Comparison of ENCODE assay signal across 9 mouse cellular contexts in genomic region chr11:6411684-6412083, GRCm38 (mm10). TPM values are rescaled to one million over a fixed set of nuclear protein-coding genes. Genes with fewer than 3 reads are reported as not detected.
DNase-seq lines count a peak whose midpoint lies in the region; ATAC-seq and TF ChIP-seq lines count a peak whose summit lies in the region.
"Had no signal": no experiment of that assay in that cellular context is flagged by ENCODE, and none has a peak within 500 bp of the region (broad histone marks: within the 10 kb centered on the region; RNA-seq: fewer than 3 reads in every experiment).

No protein-coding gene starts in this region.

- H3K9me3 ChIP-seq in midbrain, embryonic 11.5 days (ENCODE audit: control insufficient read depth, low read length): no peaks in the 10 kb centered on the region
- no peaks in the 10 kb centered on the region for H3K9me3 ChIP-seq in midbrain, embryonic 16.5 days (replicated peaks; ENCODE audit: control insufficient read depth, low read length, poor library complexity, severe bottlenecking)
- H3K9me3 ChIP-seq in embryonic facial prominence, embryonic 10.5 days: no peaks in the 10 kb centered on the region
- no peaks in the 10 kb centered on the region for H3K9me3 ChIP-seq in kidney, postnatal 0 days (replicated peaks; ENCODE audit: low read length)
- peaks cover 20% of the 10 kb centered on the region for H3K9me3 ChIP-seq in liver, embryonic 14.5 days (ENCODE audit: control insufficient read depth, low read length)

- no peak overlapping the region for H3K27ac ChIP-seq in midbrain, embryonic 11.5 days (ENCODE audit: low read depth, low read length)
- no peak overlapping the region for H3K27ac ChIP-seq in midbrain, embryonic 16.5 days (ENCODE audit: low read length)
- H3K27ac ChIP-seq in embryonic facial prominence, embryonic 10.5 days (replicated peaks): no peak overlapping the region
- H3K27ac ChIP-seq in kidney, postnatal 0 days: no peak overlapping the region
- H3K27ac ChIP-seq in liver, embryonic 14.5 days: no peak overlapping the region

- ATAC-seq in midbrain, embryonic 11.5 days (ENCODE audit: low FRiP score): no peak
- ATAC-seq in midbrain, embryonic 16.5 days: no peak
- ATAC-seq in kidney, postnatal 0 days (replicated peaks; ENCODE audit: low FRiP score, low read depth): no peak
- ATAC-seq in liver, embryonic 14.5 days (ENCODE audit: insufficient read depth): no peak
- no peak for ATAC-seq in inflammation-experienced regulatory T-cells, adult 6 months

- no peak for TF ChIP-seq EP300 in liver, embryonic 14.5 days (IDR thresholded peaks at IDR 0.05; ENCODE audit: low read depth)

- no peak overlapping the region for H3K9ac ChIP-seq in midbrain, embryonic 11.5 days (ENCODE audit: low read length)
- H3K9ac ChIP-seq in midbrain, embryonic 16.5 days (ENCODE audit: low read depth, low read length): no peak overlapping the region
- H3K9ac ChIP-seq in kidney, postnatal 0 days (ENCODE audit: low read depth, low read length): no peak overlapping the region
- no peak overlapping the region for H3K9ac ChIP-seq in liver, embryonic 14.5 days (replicated peaks)

- peak; percentile 98 for DNase-seq in midbrain, embryonic 11.5 days (ENCODE audit: low spot score, missing footprints)
- peak; percentile 93 for DNase-seq in adrenal gland, postnatal 10 days
- DNase-seq in embryonic facial prominence, embryonic 10.5 days (ENCODE audit: low spot score): peak; percentile 86
- DNase-seq in kidney, postnatal 0 days (ENCODE audit: low spot score): peak; percentile 78
- peak in 1 of 3 experiments; percentile 35 for DNase-seq in liver, embryonic 14.5 days (ENCODE audit: low read depth in 3 of 3, low spot score in 3 of 3)
- peak; percentile 89 for DNase-seq in right cerebral cortex, postnatal 14 days

- H3K4me2 ChIP-seq in midbrain, embryonic 11.5 days: no peak overlapping the region
- H3K4me2 ChIP-seq in midbrain, embryonic 16.5 days (ENCODE audit: low read length): no peak overlapping the region
- no peak overlapping the region for H3K4me2 ChIP-seq in kidney, postnatal 0 days (ENCODE audit: low read length)
- H3K4me2 ChIP-seq in liver, embryonic 14.5 days (ENCODE audit: low read depth): no peak overlapping the region

- no peak overlapping the region for H3K4me3 ChIP-seq in midbrain, embryonic 11.5 days (ENCODE audit: low read depth, low read length)
- H3K4me3 ChIP-seq in midbrain, embryonic 16.5 days (ENCODE audit: low read depth, low read length): no peak overlapping the region
- H3K4me3 ChIP-seq in embryonic facial prominence, embryonic 10.5 days: no peak overlapping the region
- no peak overlapping the region for H3K4me3 ChIP-seq in kidney, postnatal 0 days (replicated peaks; ENCODE audit: low read depth, low read length)
- H3K4me3 ChIP-seq in liver, embryonic 14.5 days (ENCODE audit: insufficient read depth in 1 of 2, low read depth in 2 of 2, low read length in 2 of 2): no peak overlapping the region
- H3K4me3 ChIP-seq: myocyte had no signal

- no peaks in the 10 kb centered on the region for H3K27me3 ChIP-seq in midbrain, embryonic 11.5 days (ENCODE audit: control insufficient read depth, insufficient read depth, low read length)
- no peaks in the 10 kb centered on the region for H3K27me3 ChIP-seq in midbrain, embryonic 16.5 days (ENCODE audit: control insufficient read depth, insufficient read depth, low read depth, low read length)
- no peaks in the 10 kb centered on the region for H3K27me3 ChIP-seq in embryonic facial prominence, embryonic 10.5 days (replicated peaks; ENCODE audit: low read depth, poor library complexity, severe bottlenecking)
- no peaks in the 10 kb centered on the region for H3K27me3 ChIP-seq in kidney, postnatal 0 days (ENCODE audit: insufficient read depth, low read length)
- H3K27me3 ChIP-seq in liver, embryonic 14.5 days (ENCODE audit: control insufficient read depth, insufficient read depth, low read length): no peaks in the 10 kb centered on the region

- H3K36me3 ChIP-seq in midbrain, embryonic 11.5 days (ENCODE audit: control insufficient read depth, insufficient read depth, low read length): no peaks in the 10 kb centered on the region
- H3K36me3 ChIP-seq in midbrain, embryonic 16.5 days (ENCODE audit: control insufficient read depth, insufficient read depth, low read length): no peaks in the 10 kb centered on the region
- peaks cover 4% of the 10 kb centered on the region; the same call in 1 of the 2 replicates for H3K36me3 ChIP-seq in embryonic facial prominence, embryonic 10.5 days (replicated peaks)
- H3K36me3 ChIP-seq in kidney, postnatal 0 days (ENCODE audit: insufficient read depth, low read length): no peaks in the 10 kb centered on the region
- H3K36me3 ChIP-seq in liver, embryonic 14.5 days (replicated peaks; ENCODE audit: control insufficient read depth, insufficient read depth, low read depth): no peaks in the 10 kb centered on the region

- peaks cover 6% of the 10 kb centered on the region; the same call in 1 of the 2 replicates for H3K4me1 ChIP-seq in midbrain, embryonic 11.5 days (ENCODE audit: control insufficient read depth, insufficient read depth, low read length)
- H3K4me1 ChIP-seq in midbrain, embryonic 16.5 days (ENCODE audit: control insufficient read depth, insufficient read depth, low read length): peaks cover 3% of the 10 kb centered on the region; the same call in 1 of the 2 replicates
- H3K4me1 ChIP-seq in embryonic facial prominence, embryonic 10.5 days: peaks cover 19% of the 10 kb centered on the region
- H3K4me1 ChIP-seq in kidney, postnatal 0 days (replicated peaks; ENCODE audit: insufficient read depth, low read length): peaks cover 4% of the 10 kb centered on the region; the same call in 1 of the 2 replicates
- H3K4me1 ChIP-seq in liver, embryonic 14.5 days (replicated peaks; ENCODE audit: control insufficient read depth in 2 of 2, insufficient read depth in 2 of 2, low read length in 1 of 2): peaks cover 6 to 8% of the 10 kb centered on the region in 2 experiments

- TF ChIP-seq CTCF in kidney, postnatal 0 days (IDR thresholded peaks at IDR 0.05; ENCODE audit: low read depth): peak; percentile 91
- peak; percentile 89 for TF ChIP-seq CTCF in liver, embryonic 14.5 days (IDR thresholded peaks at IDR 0.05; ENCODE audit: low read depth)

- WGBS in midbrain, embryonic 11.5 days: 5% methylated on average over 5 of the region's 5 CpGs
- 4% methylated on average over 5 of the region's 5 CpGs for WGBS in midbrain, embryonic 16.5 days
- 6% methylated on average over 5 of the region's 5 CpGs for WGBS in embryonic facial prominence, embryonic 10.5 days
- WGBS in kidney, postnatal 0 days: 5% methylated on average over 5 of the region's 5 CpGs
- WGBS in liver, embryonic 14.5 days (ENCODE audit: insufficient replicate concordance): 9% methylated on average over 5 of the region's 5 CpGs

RNA-seq across cellular contexts. Expression of gene Ppia, which starts 3.6 kb away (rescaled TPM):
- 5,393 and 5,428 TPM in 2 replicates for polyA plus RNA-seq in midbrain, embryonic 11.5 days (2014; fragmentation: Nextera tagmentation; extraction: Ambion mirVana)
- polyA plus RNA-seq in midbrain, embryonic 16.5 days (2015; fragmentation: Nextera tagmentation; extraction: Ambion mirVana): 3,917 and 4,008 TPM in 2 replicates
- 1,000 to 10,000 TPM; 1,588 to 1,631 TPM for total RNA-seq in adrenal gland, postnatal 10 days (2021)
- polyA plus RNA-seq in embryonic facial prominence, embryonic 10.5 days (2016; fragmentation: Nextera tagmentation; extraction: Ambion mirVana): 6,156 and 6,219 TPM in 2 replicates
- polyA plus RNA-seq in kidney, postnatal 0 days (2015; fragmentation: Nextera tagmentation; extraction: Ambion mirVana): 5,621 and 5,791 TPM in 2 replicates
- polyA plus RNA-seq in liver, embryonic 14.5 days (2012; rRNA removed): 1,485 and 1,780 TPM in 2 replicates
- 3,165 and 3,291 TPM in 2 replicates for polyA plus RNA-seq in liver, embryonic 14.5 days (2014; fragmentation: Nextera tagmentation; extraction: Ambion mirVana)
- 1,000 to 10,000 TPM; 2,486 to 3,282 (median 2,929) TPM for polyA plus RNA-seq in inflammation-experienced regulatory T-cells, adult 6 months (2017; shearing (Covaris generic))

RNA-seq across cellular contexts. Expression of gene Zmiz2, which starts 22.8 kb away (rescaled TPM):
- 13.3 and 16.4 TPM in 2 replicates for polyA plus RNA-seq in midbrain, embryonic 11.5 days (2014; fragmentation: Nextera tagmentation; extraction: Ambion mirVana)
- 30.2 and 33.4 TPM in 2 replicates for polyA plus RNA-seq in midbrain, embryonic 16.5 days (2015; fragmentation: Nextera tagmentation; extraction: Ambion mirVana)
- total RNA-seq in adrenal gland, postnatal 10 days (2021): 10 to 100 TPM; 38.4 to 48.2 TPM
- polyA plus RNA-seq in embryonic facial prominence, embryonic 10.5 days (2016; fragmentation: Nextera tagmentation; extraction: Ambion mirVana): 13.1 and 13.6 TPM in 2 replicates
- 9.9 TPM in 2 replicates for polyA plus RNA-seq in kidney, postnatal 0 days (2015; fragmentation: Nextera tagmentation; extraction: Ambion mirVana)
- 7.3 and 9.4 TPM in 2 replicates for polyA plus RNA-seq in liver, embryonic 14.5 days (2012; rRNA removed)
- polyA plus RNA-seq in liver, embryonic 14.5 days (2014; fragmentation: Nextera tagmentation; extraction: Ambion mirVana): 3.9 and 4.1 TPM in 2 replicates
- polyA plus RNA-seq in inflammation-experienced regulatory T-cells, adult 6 months (2017; shearing (Covaris generic)): 10 to 100 TPM; 40.6 to 60.2 (median 44.9) TPM

RNA-seq across cellular contexts. Expression of gene H2afv, which starts 32.6 kb away (rescaled TPM):
- polyA plus RNA-seq in midbrain, embryonic 11.5 days (2014; fragmentation: Nextera tagmentation; extraction: Ambion mirVana): 966 and 1,015 TPM in 2 replicates
- 203 and 224 TPM in 2 replicates for polyA plus RNA-seq in midbrain, embryonic 16.5 days (2015; fragmentation: Nextera tagmentation; extraction: Ambion mirVana)
- total RNA-seq in adrenal gland, postnatal 10 days (2021): 10 to 100 TPM; 84.9 to 92.0 TPM
- polyA plus RNA-seq in embryonic facial prominence, embryonic 10.5 days (2016; fragmentation: Nextera tagmentation; extraction: Ambion mirVana): 746 and 786 TPM in 2 replicates
- 441 and 458 TPM in 2 replicates for polyA plus RNA-seq in kidney, postnatal 0 days (2015; fragmentation: Nextera tagmentation; extraction: Ambion mirVana)
- 35.2 and 44.2 TPM in 2 replicates for polyA plus RNA-seq in liver, embryonic 14.5 days (2012; rRNA removed)
- polyA plus RNA-seq in liver, embryonic 14.5 days (2014; fragmentation: Nextera tagmentation; extraction: Ambion mirVana): 117 and 119 TPM in 2 replicates
- 100 to 1,000 TPM; 131 to 311 (median 156) TPM for polyA plus RNA-seq in inflammation-experienced regulatory T-cells, adult 6 months (2017; shearing (Covaris generic))
